Mouse (Mus musculus) brain, embryonic 14.5 days (tissue): ENCODE measurements around the gene Aff3.

ENCODE experiments used
- CTCF ChIP-seq: fragments of 200-500 bp; IDR thresholded peaks from 2 replicates; pipeline ENCODE4 v1.5.1; 2012; ENCODE audit warnings: inconsistent platforms, mild to moderate bottlenecking, moderate library complexity, borderline replicate concordance; ENCODE audit not compliant: insufficient read depth, insufficient read length; ENCODE audit errors: extremely low read depth
- POLR2A ChIP-seq: fragments of 200-500 bp; IDR thresholded peaks from 2 replicates; pipeline ENCODE4 v1.6.1; 2012; ENCODE audit warnings: mild to moderate bottlenecking, inconsistent platforms, borderline replicate concordance; ENCODE audit not compliant: poor library complexity, insufficient read depth, insufficient read length, severe bottlenecking; ENCODE audit errors: extremely low read depth

DNA sequence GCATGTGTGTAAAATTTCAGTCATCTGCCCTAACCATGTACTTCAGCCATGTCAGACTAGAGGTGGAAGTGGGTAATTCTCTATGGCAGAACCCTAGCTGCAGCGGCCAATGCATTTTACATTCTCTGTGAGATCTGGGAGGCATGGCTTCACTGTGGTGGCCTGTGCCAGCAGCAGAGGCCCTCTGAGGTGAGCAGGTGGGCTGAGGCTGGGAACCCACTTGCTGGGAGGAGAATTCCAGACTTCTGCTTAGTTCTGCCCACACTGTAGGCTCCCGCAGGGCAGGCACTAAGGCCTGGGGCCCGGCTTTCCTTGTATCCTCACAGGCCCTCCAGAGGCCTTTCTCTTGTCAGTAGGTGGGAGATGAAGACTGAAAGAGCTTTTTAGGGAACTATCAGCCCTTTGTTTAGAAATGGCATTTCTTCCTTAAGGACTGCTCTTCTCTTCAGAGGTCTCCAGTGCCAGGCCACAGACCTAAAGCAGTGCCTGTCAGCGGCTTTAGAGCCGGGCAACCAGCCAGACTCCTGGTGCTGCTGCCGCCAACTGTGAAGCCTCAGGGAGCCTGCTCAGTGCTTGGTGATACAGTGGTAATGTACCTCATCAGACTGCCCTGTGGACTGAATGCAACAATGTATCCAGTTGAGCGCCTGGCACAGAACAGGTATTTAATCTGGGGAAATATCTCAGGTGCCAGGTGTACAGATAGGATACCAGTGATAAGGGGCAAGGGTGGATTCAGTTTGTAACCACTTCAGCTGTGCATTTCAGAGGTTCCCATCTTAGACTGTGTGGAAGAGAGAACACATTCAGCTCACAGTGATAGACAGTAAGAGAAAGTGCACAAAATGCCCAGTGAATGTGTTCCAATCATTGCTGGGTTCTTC is 356.7 kb downstream of the Aff3 start:
- TF ChIP-seq CTCF (no peak), POLR2A (no peak)
